Comparison of ENCODE assay signal across 21 mouse cellular contexts in genomic region chr9:49849442-49849841, GRCm38 (mm10).
"Had no signal": no experiment of that assay in that cellular context is flagged by ENCODE, and none has a peak within 500 bp of the region (broad histone marks: within the 10 kb centered on the region; RNA-seq: fewer than 3 reads in every experiment).

No protein-coding gene starts in this region.

- ATAC-seq: intestine, postnatal 0 days; liver, postnatal 0 days; lung, postnatal 0 days; midbrain, embryonic 15.5 days had no signal

- H3K9ac ChIP-seq: limb, embryonic 15.5 days; liver, embryonic 14.5 days; liver, postnatal 0 days; lung, embryonic 14.5 days; midbrain, embryonic 15.5 days; neural tube, embryonic 13.5 days had no signal

- H3K9me3 ChIP-seq: limb, embryonic 15.5 days; midbrain, embryonic 15.5 days; neural tube, embryonic 13.5 days had no signal

- H3K4me3 ChIP-seq: limb, embryonic 15.5 days; midbrain, embryonic 15.5 days; myocyte; neural tube, embryonic 13.5 days had no signal

- H3K27ac ChIP-seq: limb, embryonic 15.5 days; liver, embryonic 14.5 days; macrophage; midbrain, embryonic 15.5 days; neural tube, embryonic 13.5 days; stomach, postnatal 0 days had no signal

- H3K27me3 ChIP-seq: limb, embryonic 15.5 days; midbrain, embryonic 15.5 days; neural tube, embryonic 13.5 days had no signal

- H3K4me2 ChIP-seq: limb, embryonic 15.5 days; liver, embryonic 11.5 days; lung, embryonic 14.5 days; midbrain, embryonic 15.5 days; neural tube, embryonic 13.5 days had no signal

- H3K4me1 ChIP-seq: limb, embryonic 15.5 days; midbrain, embryonic 15.5 days had no signal

- DNase-seq: kidney, adult 8-10 months; kidney, postnatal 25 days; layer of hippocampus, adult 9-11 months; liver, postnatal 0 days; lung, embryonic 14.5 days; right cerebral cortex, adult 18-20 months; right cerebral cortex, postnatal 14 days; right cerebral cortex, postnatal 4 days; thymus, adult 2 months; thymus, postnatal 14 days; thymus, postnatal 4 days had no signal

- H3K36me3 ChIP-seq: limb, embryonic 15.5 days; midbrain, embryonic 15.5 days; neural tube, embryonic 13.5 days had no signal
